Mouse (Mus musculus): ENCODE measurements around the gene Itsn1.
A peak's percentile ranks its signal among the peaks of the same experiment; 100 is the strongest.

Itsn1 gene

DNA sequence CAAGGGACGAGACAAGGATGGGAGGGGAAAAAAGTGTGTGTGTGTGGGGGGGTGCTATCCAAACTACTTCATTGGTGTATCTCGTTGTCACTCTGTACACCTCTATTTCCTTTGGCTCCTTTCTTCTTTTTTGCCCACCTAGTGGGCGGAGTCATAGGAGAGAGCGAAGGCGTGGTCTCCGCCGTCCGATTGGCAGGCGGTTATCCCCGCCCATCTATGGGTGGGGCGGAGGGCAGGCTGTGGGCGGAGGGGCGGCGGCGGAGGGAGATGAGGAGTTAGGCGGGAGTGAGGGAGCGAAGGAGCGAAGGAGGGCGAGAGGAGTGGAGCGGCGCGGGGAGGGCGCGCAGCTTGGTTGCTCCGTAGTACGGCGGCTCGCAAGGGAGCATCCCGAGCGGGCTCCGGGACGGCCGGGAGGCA, at the start of gene Itsn1:
Gene Itsn1, plus strand, starts transcription at position 216 of the 417 bp plus-strand sequence.
- peak; percentile 99 for DNase-seq (ENCODE audit: low spot score)

DNA sequence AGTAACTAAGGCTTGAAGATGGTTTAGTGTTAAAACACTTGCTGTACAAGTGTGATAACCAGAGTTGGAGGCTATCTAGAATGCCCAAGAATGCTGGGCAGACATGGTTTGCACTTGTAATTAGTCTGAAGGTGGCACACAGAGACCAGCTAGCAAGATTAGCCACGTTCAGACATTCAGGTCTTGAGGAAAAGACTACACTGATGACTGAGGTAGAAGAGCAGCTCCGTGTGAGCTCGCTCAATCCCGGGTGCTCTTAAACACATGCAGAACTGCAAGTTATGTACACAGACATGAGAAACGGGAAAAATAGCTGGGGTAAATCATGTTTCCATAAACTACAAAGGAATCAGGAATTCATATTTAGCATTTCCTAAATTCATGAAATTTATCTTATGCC, 48.4 kb upstream of the Itsn1 start:
- no peak for DNase-seq (ENCODE audit: low spot score)

DNA sequence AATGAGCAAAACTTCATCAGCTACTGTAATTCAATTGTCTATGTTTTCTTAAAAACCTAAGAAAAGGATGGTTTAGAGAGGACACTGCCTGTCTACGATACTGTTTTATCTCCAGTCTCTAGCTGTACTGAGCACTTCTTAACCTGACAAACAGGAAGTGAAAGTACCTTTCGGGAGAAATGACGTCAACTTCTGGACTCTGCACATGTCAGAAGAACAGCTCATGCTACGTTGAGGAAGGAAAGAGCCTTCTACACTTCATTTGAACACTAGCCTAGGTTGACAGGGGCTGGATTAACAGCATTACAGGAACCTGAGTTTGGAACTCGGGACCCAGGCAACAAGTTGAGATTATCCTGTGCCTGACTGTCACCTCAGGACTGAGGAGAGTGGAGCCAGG, 43.6 kb upstream of the Itsn1 start:
- no peak for DNase-seq (ENCODE audit: low spot score)

- DNase-seq (ENCODE audit: low spot score): no peak
Observed at GRCm38 (mm10) chr16:91686369-91686768, 42.7 kb upstream of the Itsn1 start.

GRCm38 (mm10) chr16:91688023-91688618, 41.0 kb upstream of the Itsn1 start:
- peak; percentile 58 for DNase-seq (ENCODE audit: low spot score)

DNA sequence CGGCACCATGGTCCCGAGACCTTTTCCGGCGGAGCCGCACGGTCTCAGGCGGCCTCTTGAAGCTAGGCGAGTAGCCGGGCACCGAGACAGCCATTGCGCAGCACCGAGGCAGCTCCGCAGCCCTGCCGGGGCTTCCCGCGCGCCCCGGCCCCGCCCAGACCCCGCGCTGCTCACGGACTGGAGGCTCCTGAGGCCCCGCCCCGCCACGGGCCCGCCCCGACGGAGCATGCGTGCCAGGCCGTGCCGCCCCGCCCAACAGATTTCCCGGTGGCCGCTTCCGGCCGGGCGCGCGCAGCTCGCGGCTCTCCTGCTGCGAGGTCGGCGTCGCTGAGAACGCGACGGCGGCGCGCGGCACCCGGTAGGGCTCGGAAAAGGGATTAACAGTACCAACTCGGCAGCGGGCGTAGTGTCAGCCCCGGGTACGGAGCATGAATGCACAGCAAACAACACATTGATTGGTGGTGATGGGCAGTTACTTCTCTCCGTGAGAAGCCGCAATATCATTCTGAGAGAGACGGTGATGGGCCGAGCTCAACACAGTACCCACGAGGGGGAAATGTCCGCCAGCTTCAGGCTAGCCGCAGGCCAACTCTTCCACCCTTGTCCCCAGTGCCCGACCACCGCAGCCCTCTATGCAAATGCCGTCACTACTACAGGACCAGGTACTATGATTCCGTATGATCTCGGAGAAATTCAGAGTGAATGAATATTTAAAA, 40.3 kb upstream of the Itsn1 start, which contains the start of gene Donson:
Gene Donson, minus strand, starts transcription at position 152 of the 716 bp plus-strand sequence.
- peak; percentile 95 for DNase-seq (ENCODE audit: low spot score)

DNA sequence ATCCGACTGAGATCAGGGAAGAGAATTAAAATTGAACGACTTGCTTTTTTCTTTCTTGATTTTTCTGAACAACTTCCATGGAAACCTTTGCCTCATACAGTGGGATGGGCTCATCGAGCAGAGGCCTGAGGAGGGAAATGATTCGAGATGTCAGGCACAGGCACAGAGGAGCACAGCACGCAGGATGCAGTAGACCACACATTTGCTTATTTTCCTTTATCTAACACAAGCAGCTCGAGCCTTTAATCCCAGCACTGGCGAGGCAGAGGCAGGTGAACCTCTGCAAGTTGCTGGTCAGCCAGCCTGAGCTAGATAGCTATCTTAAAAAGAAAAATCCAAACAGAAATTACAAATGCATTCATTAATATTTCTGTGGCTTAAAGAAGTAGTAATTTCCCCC, 39.3 kb upstream of the Itsn1 start:
- DNase-seq (ENCODE audit: low spot score): no peak

GRCm38 (mm10) chr16:91694455-91695084, 34.5 kb upstream of the Itsn1 start:
- peak; percentile 39 for DNase-seq (ENCODE audit: low spot score)

GRCm38 (mm10) chr16:91695108-91695755, 33.8 kb upstream of the Itsn1 start:
- no peak for DNase-seq (ENCODE audit: low spot score)

- DNase-seq (ENCODE audit: low spot score): no peak
Observed at GRCm38 (mm10) chr16:91698995-91699394, 30.1 kb upstream of the Itsn1 start.

DNA sequence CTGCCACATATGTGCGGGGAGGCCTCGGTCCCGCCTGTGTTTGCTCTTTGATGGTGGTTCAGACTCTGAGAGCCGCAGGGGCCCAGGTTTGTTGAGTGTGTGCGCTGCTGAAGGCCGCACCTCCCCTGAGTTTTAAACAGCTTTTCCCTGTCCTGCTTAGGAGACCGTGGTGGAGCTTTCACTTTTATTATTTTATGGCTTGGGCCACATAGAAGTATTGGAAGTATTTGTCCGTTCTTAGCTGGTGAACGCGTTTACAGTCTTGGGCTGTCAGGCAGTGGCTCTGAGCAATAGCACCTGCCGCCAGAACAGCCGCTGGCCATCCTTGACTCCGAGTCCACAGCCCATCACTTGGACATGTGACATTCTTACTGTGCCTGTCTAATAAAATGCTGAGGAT, 27.2 kb upstream of the Itsn1 start:
- DNase-seq (ENCODE audit: low spot score): no peak

DNA sequence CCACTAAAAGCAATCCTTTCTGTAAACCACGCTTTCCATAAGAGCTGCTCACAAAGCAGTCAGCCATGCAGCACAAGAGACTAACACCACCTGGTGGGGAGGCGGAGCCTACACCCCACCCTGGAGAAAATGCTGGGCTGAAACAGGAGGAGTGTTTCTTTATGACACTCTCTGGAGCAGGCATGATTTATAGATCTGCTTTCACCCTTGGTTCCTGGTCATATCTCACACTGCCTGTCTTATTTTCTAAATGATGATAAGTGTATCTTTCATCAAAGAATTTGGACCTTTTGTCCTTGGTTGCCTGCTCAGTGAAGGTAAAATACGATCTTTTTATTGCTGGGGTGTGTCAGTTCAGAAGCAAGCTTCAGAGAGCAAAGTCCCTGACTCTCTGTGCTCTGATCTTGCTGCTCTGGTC, 26.3 kb upstream of the Itsn1 start:
- no peak for DNase-seq (ENCODE audit: low spot score)

DNA sequence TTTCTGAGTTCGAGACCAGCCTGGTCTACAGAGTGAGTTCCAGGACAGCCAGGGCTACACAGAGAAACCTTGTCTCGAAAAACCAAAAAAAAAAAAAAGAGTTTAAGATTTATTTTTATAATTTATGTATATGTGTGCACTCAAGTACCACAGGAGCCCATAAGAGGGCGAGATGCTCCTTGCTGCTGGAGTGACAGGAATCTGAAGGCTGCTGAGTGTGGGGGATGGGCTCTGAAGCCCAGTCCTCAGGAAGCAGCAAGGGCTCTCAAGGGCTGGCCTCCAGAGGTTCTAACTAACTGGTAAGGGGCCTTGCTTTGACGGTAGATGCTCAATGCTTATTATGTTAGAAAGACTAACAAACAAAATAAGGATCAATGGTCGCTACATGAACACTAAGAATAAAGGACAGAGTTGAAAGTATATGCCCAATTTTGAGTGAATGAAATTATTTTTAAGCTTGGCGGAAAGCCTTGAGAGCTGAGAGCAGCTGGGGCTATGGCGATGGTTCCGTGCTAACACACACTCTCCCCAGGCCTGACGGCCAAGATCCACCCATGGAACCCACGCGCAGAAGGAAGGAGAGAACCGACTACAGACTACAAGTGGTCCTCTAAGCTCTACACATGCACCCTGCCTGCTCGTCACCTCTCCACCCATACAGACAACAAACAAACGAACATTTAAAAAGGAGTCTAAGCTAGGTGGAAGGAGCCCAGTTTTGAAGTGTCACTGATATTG, 24.3 kb upstream of the Itsn1 start:
- DNase-seq (ENCODE audit: low spot score): no peak

GRCm38 (mm10) chr16:91710241-91710640, 18.8 kb upstream of the Itsn1 start:
- DNase-seq (ENCODE audit: low spot score): no peak

- no peak for DNase-seq (ENCODE audit: low spot score)
Observed at GRCm38 (mm10) chr16:91716927-91717349, 12.1 kb upstream of the Itsn1 start.

GRCm38 (mm10) chr16:91717399-91717798, 11.7 kb upstream of the Itsn1 start:
- no peak for DNase-seq (ENCODE audit: low spot score)

GRCm38 (mm10) chr16:91724247-91724646, 4.8 kb upstream of the Itsn1 start:
- no peak for DNase-seq (ENCODE audit: low spot score)

DNA sequence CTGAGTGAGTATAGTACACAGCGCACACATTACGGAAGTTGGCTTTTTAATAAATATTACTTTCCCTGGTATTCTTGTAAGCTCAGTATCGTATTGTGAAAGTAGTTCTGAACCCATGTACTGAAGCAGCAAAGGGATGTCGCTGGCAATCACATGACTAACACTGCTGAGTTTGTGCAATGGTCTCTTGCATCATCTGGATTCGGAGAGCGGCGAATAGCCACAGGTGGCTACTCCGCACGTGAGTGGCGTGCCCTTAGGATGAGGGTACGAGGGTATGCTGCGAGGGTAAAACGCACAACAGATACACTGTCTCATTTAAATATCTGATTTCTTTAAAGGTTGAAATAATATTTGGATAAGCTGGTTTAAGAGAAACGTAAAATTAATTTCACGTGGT, 1.6 kb upstream of the Itsn1 start:
- no peak for DNase-seq (ENCODE audit: low spot score)

GRCm38 (mm10) chr16:91728123-91729065, 687 bp upstream of the Itsn1 start, which contains the start of gene Cryzl1:
Gene Cryzl1, minus strand, starts transcription at chr16:91728975.
- peak; percentile 99 for DNase-seq (ENCODE audit: low spot score)

- DNase-seq (ENCODE audit: low spot score): peak; percentile 64
Observed at GRCm38 (mm10) chr16:91729821-91730441, 850 bp downstream of the Itsn1 start.

All from testis, postnatal 14 days (tissue).